Mouse (Mus musculus) mammary gland, adult 2 months (tissue): ENCODE results near the gene Vmn2r124. TPM values are rescaled to one million over a fixed set of nuclear protein-coding genes. Genes with fewer than 3 reads are reported as not detected.

Experiments
- polyA plus RNA-seq: library from polyadenylated mRNA; depleted of rRNA; stranded (reverse); fragments of >200 nt; gene quantifications from 2 replicates; pipeline ENCODE4 v1.2.3, GENCODE M21; 2012; ENCODE audit warnings: low replicate concordance; rRNA removed

The Vmn2r124 gene
- polyA plus RNA-seq: not detected in 2 replicates

GRCm38 (mm10) chr17:18049124-18049523, at the start of gene Vmn2r124:
Gene Vmn2r124, plus strand, starts transcription at chr17:18049424.

DNA sequence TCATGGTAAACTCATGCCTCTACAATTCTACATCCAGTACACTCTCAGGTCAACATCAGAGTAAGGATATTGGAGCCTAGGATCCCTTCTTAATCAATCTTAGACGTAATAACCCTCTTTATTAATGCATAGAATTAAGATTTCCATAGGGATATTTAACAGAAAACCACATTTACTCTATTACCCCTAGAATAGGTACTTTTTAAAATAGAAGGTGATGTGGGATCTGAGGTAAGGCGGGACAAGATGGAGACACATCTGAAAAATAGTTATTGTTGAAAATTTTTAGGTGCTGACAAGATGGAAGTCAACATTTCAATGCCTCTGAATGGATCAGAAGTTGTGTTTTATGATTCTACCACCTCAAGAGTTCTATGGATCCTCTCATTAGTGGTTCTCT, 27.8 kb upstream of the Vmn2r124 start, which contains the start of gene Fpr-rs4:
TSS of gene Fpr-rs4 (plus strand) at position 301 of the 400 bp plus-strand sequence.

DNA sequence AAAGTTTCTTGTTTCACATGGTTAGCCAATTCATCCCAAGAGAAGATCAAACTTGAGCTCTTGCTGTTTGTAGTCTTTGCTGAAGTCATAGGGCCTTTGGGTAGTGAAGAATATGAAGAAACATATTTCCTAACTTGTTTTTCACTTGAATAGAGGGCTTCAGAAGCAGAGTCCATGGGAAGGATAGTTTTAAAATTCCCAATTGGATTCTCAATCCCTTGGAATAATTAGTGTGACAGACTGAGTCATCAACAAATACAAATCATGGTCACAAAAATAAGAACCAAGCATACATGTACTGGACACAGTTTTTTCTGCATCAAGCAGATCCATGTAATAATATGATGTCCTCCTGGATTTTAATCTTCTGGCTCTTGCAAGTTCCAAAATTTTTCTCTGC, 35.5 kb downstream of the Vmn2r124 start, which contains the start of gene Vmn2r91:
TSS of gene Vmn2r91 (plus strand) at position 301 of the 400 bp plus-strand sequence.

Other genes starting within 250 kb of the Vmn2r124 start
- 37.7 and 64.7 TPM in 2 replicates for gene Spaca6, start 222.3 kb upstream of the Vmn2r124 start, polyA plus RNA-seq
- 0.55 and 0.59 TPM in 2 replicates for gene Has1, start 194.2 kb upstream of the Vmn2r124 start, polyA plus RNA-seq
- gene Fpr1, start 165.5 kb upstream of the Vmn2r124 start, polyA plus RNA-seq: 0.19 and 0.27 TPM in 2 replicates
- 0.16 and 1.5 TPM in 2 replicates for gene Fpr2, start 161.6 kb upstream of the Vmn2r124 start, polyA plus RNA-seq
- not detected in 2 replicates for gene Fpr3, start 161.6 kb upstream of the Vmn2r124 start, polyA plus RNA-seq
- not detected in 2 replicates for gene Fpr-rs4, start 27.7 kb upstream of the Vmn2r124 start, polyA plus RNA-seq
- not detected in 2 replicates for gene Vmn2r91, start 35.6 kb downstream of the Vmn2r124 start, polyA plus RNA-seq
- gene Vmn2r92, start 102.5 kb downstream of the Vmn2r124 start, polyA plus RNA-seq: not detected in 2 replicates
- not detected in 2 replicates for gene Vmn2r94, start 228.3 kb downstream of the Vmn2r124 start, polyA plus RNA-seq
- gene Vmn2r93, start 248.7 kb downstream of the Vmn2r124 start, polyA plus RNA-seq: not detected in 2 replicates